Mouse (Mus musculus): ENCODE measurements around the gene Fn1. TPM values are rescaled to one million over a fixed set of nuclear protein-coding genes. Genes with fewer than 3 reads are reported as not detected.
A peak's percentile ranks its signal among the peaks of the same experiment; 100 is the strongest.

Gene Fn1
- polyA plus RNA-seq, 1 experiment from 2014 or later: 183 TPM

GRCm38 (mm10) chr1:71575987-71576386, 77.0 kb downstream of the Fn1 start:
- no peak overlapping the region for H3K4me3 ChIP-seq (replicated peaks; ENCODE audit: low read length)
- H3K27ac ChIP-seq (ENCODE audit: low read length): no peak overlapping the region
- no peak overlapping the region for H3K4me2 ChIP-seq (ENCODE audit: low read depth, low read length)
- no peak for ATAC-seq (ENCODE audit: insufficient read depth, low FRiP score)
- H3K36me3 ChIP-seq (ENCODE audit: control insufficient read depth, insufficient read depth, low read length): peaks cover 36% of the 10 kb centered on the region
- H3K9ac ChIP-seq (ENCODE audit: low read length): no peak overlapping the region
- H3K4me1 ChIP-seq (ENCODE audit: control insufficient read depth, insufficient read depth, low read length): no peaks in the 10 kb centered on the region
- no peaks in the 10 kb centered on the region for H3K27me3 ChIP-seq (ENCODE audit: control insufficient read depth, insufficient read depth, low read length)
- no peaks in the 10 kb centered on the region for H3K9me3 ChIP-seq (replicated peaks; ENCODE audit: control insufficient read depth, low read length)
- 88% methylated on average over 7 of the region's 7 CpGs for WGBS

GRCm38 (mm10) chr1:71570116-71570515, 82.9 kb downstream of the Fn1 start:
- Histone ChIP-seq H3K4me3 (replicated peaks; ENCODE audit: low read length) (no peak overlapping the region), H3K27me3 (ENCODE audit: control insufficient read depth, insufficient read depth, low read length) (no peaks in the 10 kb centered on the region), H3K4me2 (ENCODE audit: low read depth, low read length) (no peak overlapping the region), H3K9ac (ENCODE audit: low read length) (no peak overlapping the region), H3K27ac (ENCODE audit: low read length) (no peak overlapping the region), H3K4me1 (ENCODE audit: control insufficient read depth, insufficient read depth, low read length) (no peaks in the 10 kb centered on the region), H3K9me3 (replicated peaks; ENCODE audit: control insufficient read depth, low read length) (no peaks in the 10 kb centered on the region), H3K36me3 (ENCODE audit: control insufficient read depth, insufficient read depth, low read length) (peaks cover 29% of the 10 kb centered on the region)
- ATAC-seq (ENCODE audit: insufficient read depth, low FRiP score): no peak
- 86% methylated on average over 4 of the region's 4 CpGs for WGBS

GRCm38 (mm10) chr1:71567884-71568605, 85.0 kb downstream of the Fn1 start:
- 83% methylated on average over 16 of the region's 16 CpGs for WGBS
- Histone ChIP-seq H3K9me3 (replicated peaks; ENCODE audit: control insufficient read depth, low read length) (no peaks in the 10 kb centered on the region), H3K27ac (ENCODE audit: low read length) (no peak overlapping the region), H3K4me2 (ENCODE audit: low read depth, low read length) (no peak overlapping the region), H3K4me1 (ENCODE audit: control insufficient read depth, insufficient read depth, low read length) (no peaks in the 10 kb centered on the region), H3K36me3 (ENCODE audit: control insufficient read depth, insufficient read depth, low read length) (peaks cover 39% of the 10 kb centered on the region), H3K9ac (ENCODE audit: low read length) (no peak overlapping the region), H3K27me3 (ENCODE audit: control insufficient read depth, insufficient read depth, low read length) (no peaks in the 10 kb centered on the region), H3K4me3 (replicated peaks; ENCODE audit: low read length) (no peak overlapping the region)
- ATAC-seq (ENCODE audit: insufficient read depth, low FRiP score): no peak

GRCm38 (mm10) chr1:71564291-71564690, 88.7 kb downstream of the Fn1 start:
- Histone ChIP-seq H3K27me3 (ENCODE audit: control insufficient read depth, insufficient read depth, low read length) (no peaks in the 10 kb centered on the region), H3K4me2 (ENCODE audit: low read depth, low read length) (no peak overlapping the region), H3K9me3 (replicated peaks; ENCODE audit: control insufficient read depth, low read length) (no peaks in the 10 kb centered on the region), H3K27ac (ENCODE audit: low read length) (no peak overlapping the region), H3K4me1 (ENCODE audit: control insufficient read depth, insufficient read depth, low read length) (no peaks in the 10 kb centered on the region), H3K4me3 (replicated peaks; ENCODE audit: low read length) (no peak overlapping the region), H3K9ac (ENCODE audit: low read length) (no peak overlapping the region), H3K36me3 (ENCODE audit: control insufficient read depth, insufficient read depth, low read length) (peaks cover 61% of the 10 kb centered on the region)
- ATAC-seq (ENCODE audit: insufficient read depth, low FRiP score): no peak
- 93% methylated on average over 7 of the region's 7 CpGs for WGBS

GRCm38 (mm10) chr1:71560626-71561025, 92.4 kb downstream of the Fn1 start:
- H3K27ac ChIP-seq (ENCODE audit: low read length): no peak overlapping the region
- peaks cover 46% of the 10 kb centered on the region for H3K36me3 ChIP-seq (ENCODE audit: control insufficient read depth, insufficient read depth, low read length)
- H3K4me2 ChIP-seq (ENCODE audit: low read depth, low read length): no peak overlapping the region
- no peak overlapping the region for H3K9ac ChIP-seq (ENCODE audit: low read length)
- 95% methylated on average over 4 of the region's 4 CpGs for WGBS
- H3K4me1 ChIP-seq (ENCODE audit: control insufficient read depth, insufficient read depth, low read length): peaks cover 9% of the 10 kb centered on the region; the same call in 1 of the 2 replicates
- H3K9me3 ChIP-seq (replicated peaks; ENCODE audit: control insufficient read depth, low read length): no peaks in the 10 kb centered on the region
- no peak for ATAC-seq (ENCODE audit: insufficient read depth, low FRiP score)
- no peaks in the 10 kb centered on the region for H3K27me3 ChIP-seq (ENCODE audit: control insufficient read depth, insufficient read depth, low read length)
- no peak overlapping the region for H3K4me3 ChIP-seq (replicated peaks; ENCODE audit: low read length)

- peak within 1 kb of the TSS; percentile 81 for H3K4me3 ChIP-seq (replicated peaks; ENCODE audit: low read length)
- under 1% methylated on average over 55 of the region's 55 CpGs for whole genome bisulfite sequencing
- H3K4me2 ChIP-seq (ENCODE audit: low read depth, low read length): peak within 1 kb of the TSS; percentile 82
- H3K36me3 ChIP-seq (ENCODE audit: control insufficient read depth, insufficient read depth, low read length): peaks cover 25% of the 10 kb centered on the region
- no peaks in the 10 kb centered on the region for H3K27me3 ChIP-seq (ENCODE audit: control insufficient read depth, insufficient read depth, low read length)
- peak within 1 kb of the TSS; percentile 86 for H3K9ac ChIP-seq (ENCODE audit: low read length)
- H3K27ac ChIP-seq (ENCODE audit: low read length): peak within 1 kb of the TSS; percentile 88
- H3K9me3 ChIP-seq (replicated peaks; ENCODE audit: control insufficient read depth, low read length): no peaks in the 10 kb centered on the region
- peak; percentile 99 for ATAC-seq (ENCODE audit: insufficient read depth, low FRiP score)
- peaks cover 9% of the 10 kb centered on the region; the same call in 1 of the 2 replicates for H3K4me1 ChIP-seq (ENCODE audit: control insufficient read depth, insufficient read depth, low read length)
Observed at GRCm38 (mm10) chr1:71556688-71557612, 96.0 kb downstream of the Fn1 start, which contains the start of gene Atic. Atic (plus strand) TSS chr1:71557150.

GRCm38 (mm10) chr1:71550626-71551195, 102.3 kb downstream of the Fn1 start:
- WGBS: 78% methylated on average over 10 of the region's 10 CpGs
- Histone ChIP-seq H3K9ac (ENCODE audit: low read length) (no peak overlapping the region), H3K4me1 (ENCODE audit: control insufficient read depth, insufficient read depth, low read length) (no peaks in the 10 kb centered on the region), H3K27me3 (ENCODE audit: control insufficient read depth, insufficient read depth, low read length) (no peaks in the 10 kb centered on the region), H3K27ac (ENCODE audit: low read length) (no peak overlapping the region), H3K36me3 (ENCODE audit: control insufficient read depth, insufficient read depth, low read length) (no peaks in the 10 kb centered on the region), H3K4me3 (replicated peaks; ENCODE audit: low read length) (no peak overlapping the region), H3K9me3 (replicated peaks; ENCODE audit: control insufficient read depth, low read length) (no peaks in the 10 kb centered on the region), H3K4me2 (ENCODE audit: low read depth, low read length) (no peak overlapping the region)
- ATAC-seq (ENCODE audit: insufficient read depth, low FRiP score): no peak

- Histone ChIP-seq H3K4me3 (replicated peaks; ENCODE audit: low read length) (no peak overlapping the region), H3K36me3 (ENCODE audit: control insufficient read depth, insufficient read depth, low read length) (no peaks in the 10 kb centered on the region), H3K4me1 (ENCODE audit: control insufficient read depth, insufficient read depth, low read length) (no peaks in the 10 kb centered on the region), H3K27ac (ENCODE audit: low read length) (no peak overlapping the region), H3K9ac (ENCODE audit: low read length) (no peak overlapping the region), H3K4me2 (ENCODE audit: low read depth, low read length) (no peak overlapping the region), H3K9me3 (replicated peaks; ENCODE audit: control insufficient read depth, low read length) (no peaks in the 10 kb centered on the region), H3K27me3 (ENCODE audit: control insufficient read depth, insufficient read depth, low read length) (no peaks in the 10 kb centered on the region)
- ATAC-seq (ENCODE audit: insufficient read depth, low FRiP score): no peak
- WGBS: 71% methylated on average over 3 of the region's 3 CpGs
Observed at GRCm38 (mm10) chr1:71540437-71540836, 112.6 kb downstream of the Fn1 start.

- H3K9me3 ChIP-seq (replicated peaks; ENCODE audit: control insufficient read depth, low read length): no peaks in the 10 kb centered on the region
- H3K9ac ChIP-seq (ENCODE audit: low read length): no peak overlapping the region
- H3K4me3 ChIP-seq (replicated peaks; ENCODE audit: low read length): no peak overlapping the region
- no peaks in the 10 kb centered on the region for H3K36me3 ChIP-seq (ENCODE audit: control insufficient read depth, insufficient read depth, low read length)
- WGBS: 80% methylated on average over 4 of the region's 4 CpGs
- no peaks in the 10 kb centered on the region for H3K27me3 ChIP-seq (ENCODE audit: control insufficient read depth, insufficient read depth, low read length)
- H3K4me1 ChIP-seq (ENCODE audit: control insufficient read depth, insufficient read depth, low read length): no peaks in the 10 kb centered on the region
- ATAC-seq (ENCODE audit: insufficient read depth, low FRiP score): no peak
- no peak overlapping the region for H3K27ac ChIP-seq (ENCODE audit: low read length)
- H3K4me2 ChIP-seq (ENCODE audit: low read depth, low read length): no peak overlapping the region
Observed at GRCm38 (mm10) chr1:71539641-71540040, 113.4 kb downstream of the Fn1 start.
